Mouse (Mus musculus) adrenal gland, postnatal 4 days (tissue): ENCODE measurements around the gene Slc46a2. TPM values are rescaled to one million over a fixed set of nuclear protein-coding genes. Genes with fewer than 3 reads are reported as not detected.

Experiments
- DNase-seq, 2 experiments: peaks; one replicate each; pipeline ENCODE4 v3.0.0; 2021 to 2022; ENCODE audit warnings: low spot score in 2 of 2, mixed read lengths in 2 of 2
- total RNA-seq, 2 experiments: library from RNA; stranded (reverse); gene quantifications; 2 replicates each; pipeline ENCODE4 v1.2.3; 2021

Gene Slc46a2
- total RNA-seq, 2 experiments from 2014 or later: not detected

DNA sequence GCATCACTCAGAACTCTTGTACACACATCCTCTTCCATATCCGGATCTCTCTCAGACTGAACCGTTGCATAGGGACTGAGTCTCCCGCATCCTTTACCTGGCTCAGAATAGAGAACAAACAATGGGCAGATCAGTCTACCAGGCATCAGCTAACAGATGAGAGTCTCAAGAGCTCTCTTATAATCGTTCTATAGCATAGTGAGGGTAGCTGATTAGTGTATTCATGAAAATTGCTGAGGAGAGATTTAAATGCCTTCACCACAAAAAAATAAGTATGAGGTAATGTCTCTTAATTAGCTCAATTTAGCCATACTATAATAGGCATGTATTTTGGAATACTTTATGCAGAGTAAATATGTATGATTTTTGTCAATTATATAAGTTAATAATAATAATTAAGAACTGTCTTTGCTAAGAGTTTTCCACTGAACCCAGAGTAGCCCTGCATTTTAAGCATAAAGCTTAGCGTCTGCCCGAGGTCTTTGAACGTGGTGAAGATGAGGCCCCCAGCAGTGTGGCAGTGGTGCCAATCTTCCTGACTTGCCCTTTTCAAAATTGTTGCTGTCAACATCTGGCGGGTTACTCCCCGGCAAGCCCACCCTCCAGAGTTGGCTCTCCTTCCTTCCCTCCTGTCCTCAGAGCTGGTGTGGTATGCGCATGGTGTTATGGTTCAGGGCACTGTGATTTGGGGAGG is 23.0 kb downstream of the Slc46a2 start:
- DNase-seq: no peak

DNA sequence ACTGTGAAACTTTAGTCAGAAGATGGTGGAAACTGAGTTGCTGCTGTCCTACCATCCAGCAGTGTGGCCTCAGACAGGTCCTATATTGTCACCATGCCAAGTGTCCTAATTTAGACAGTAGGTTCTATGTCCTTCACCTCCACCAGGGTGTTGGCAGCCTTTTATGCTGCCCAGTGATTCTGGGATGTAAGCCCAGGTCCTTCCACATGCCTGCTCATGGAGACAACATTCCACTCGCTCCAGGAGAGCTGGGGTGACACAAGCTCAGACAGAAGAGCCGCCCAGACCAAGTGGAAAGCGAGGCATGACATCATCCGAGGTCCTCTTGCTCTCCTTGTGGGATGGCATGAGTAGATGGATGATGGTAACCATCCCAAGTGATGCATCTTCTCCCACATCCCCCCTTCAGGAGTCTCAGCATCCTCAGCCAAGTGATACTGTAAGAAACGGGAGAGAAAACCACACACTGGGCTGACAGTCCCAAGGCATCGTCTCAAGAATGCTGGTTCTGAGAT is 24.7 kb downstream of the Slc46a2 start:
- DNase-seq: no peak

DNA sequence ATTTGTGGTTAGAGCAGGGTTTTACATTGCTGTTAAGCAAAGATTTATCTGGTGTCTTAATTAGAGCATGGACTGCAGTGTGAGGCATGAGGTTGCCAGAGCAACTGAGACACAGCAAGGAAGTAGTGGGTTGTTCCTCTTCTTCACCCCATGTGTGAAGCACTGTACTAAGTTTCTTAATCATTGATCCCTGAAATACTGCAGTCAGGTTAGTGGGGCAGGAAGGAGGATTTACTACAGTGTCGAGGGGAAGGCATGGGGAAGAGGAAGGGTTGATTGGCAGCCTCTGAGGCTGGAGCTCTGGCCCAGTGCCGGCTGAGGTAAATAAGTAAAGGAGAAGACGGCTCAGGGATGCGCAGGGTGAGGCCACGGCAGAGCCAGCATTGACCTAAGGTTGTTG is 26.8 kb downstream of the Slc46a2 start:
- no peak for DNase-seq

DNA sequence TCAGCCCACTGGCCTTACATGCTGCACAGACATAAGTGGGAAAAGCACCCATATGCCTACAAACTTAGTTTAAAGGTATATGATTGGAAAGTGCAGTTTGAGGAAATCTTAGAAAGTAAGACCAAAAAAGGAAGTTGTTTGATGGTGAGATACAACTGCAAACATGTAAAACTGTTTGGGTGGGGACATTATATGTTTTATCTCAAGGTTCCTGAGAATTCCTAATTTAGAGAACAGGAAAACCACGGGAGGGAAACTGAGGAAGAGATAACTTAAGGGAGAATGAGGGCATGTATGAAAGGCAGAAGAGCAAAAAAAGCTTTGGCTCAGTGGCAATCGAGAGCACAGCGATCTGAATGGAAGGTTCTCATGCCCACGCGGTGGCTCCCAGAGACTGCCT is 27.8 kb downstream of the Slc46a2 start:
- no peak for DNase-seq

DNA sequence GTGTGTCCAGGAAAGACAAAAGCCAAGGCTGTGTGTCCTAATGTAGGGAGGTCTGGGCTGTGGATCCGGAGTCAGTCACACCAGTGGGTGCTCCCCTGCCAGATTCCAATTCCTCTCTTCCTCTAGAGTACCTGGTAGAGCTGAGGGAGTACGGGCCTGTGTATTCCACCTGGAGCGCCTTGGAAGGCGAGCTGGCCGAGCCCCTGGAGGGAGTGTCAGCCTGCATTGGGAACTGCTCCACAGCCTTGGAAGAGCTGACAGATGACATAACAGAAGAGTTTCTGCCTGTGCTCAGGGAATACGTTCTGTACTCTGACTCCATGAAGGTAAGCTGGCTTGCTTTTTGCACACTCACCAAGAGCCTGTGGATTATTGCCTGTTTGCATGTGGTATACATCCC is 28.6 kb downstream of the Slc46a2 start:
- no peak for DNase-seq

DNA sequence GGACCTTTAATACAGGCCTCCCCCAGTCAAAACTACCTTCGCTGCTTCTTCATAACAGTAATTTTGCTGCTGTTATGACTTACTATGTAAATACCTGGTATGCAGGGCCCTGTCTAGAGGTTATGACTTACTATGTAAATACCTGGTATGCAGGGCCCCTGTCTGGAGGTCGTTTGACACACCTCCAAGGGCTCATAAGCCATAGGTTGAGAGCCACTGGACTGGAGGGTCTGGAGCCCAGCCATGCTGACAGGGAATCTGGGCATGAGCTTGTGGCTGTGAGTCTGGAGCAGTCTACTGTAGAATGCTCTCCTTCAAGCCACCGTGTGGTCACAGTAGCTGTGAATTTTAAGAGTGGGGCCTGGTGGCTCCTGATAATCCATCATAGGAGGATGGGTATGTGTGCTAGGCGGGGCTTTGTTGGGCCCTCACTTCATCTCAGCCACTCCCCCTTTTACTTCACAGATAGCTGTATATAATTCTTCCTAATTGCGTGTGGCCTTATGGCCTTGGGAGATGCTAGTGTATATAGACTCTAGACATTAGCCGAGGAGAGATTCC is 30.6 kb downstream of the Slc46a2 start:
- DNase-seq: no peak

DNA sequence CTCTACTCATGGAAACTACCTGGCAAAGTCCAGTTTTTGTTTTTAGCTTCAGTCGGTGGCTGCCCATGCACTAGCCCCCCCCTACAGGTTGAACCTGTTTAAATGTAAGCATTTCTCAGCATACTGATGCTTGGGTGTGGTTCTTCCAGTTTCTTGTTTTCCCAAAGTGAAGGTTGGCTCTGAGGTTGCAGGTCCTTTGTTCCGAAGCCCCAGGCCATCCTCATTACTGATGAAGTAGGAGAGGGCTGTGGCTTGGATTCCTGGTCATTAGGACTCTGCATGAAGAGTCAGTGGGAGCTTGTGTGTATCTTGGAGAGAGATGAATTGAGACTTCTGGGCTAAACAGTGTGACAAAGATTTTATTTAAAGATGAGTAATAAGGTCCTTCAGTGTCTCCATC is 33.6 kb downstream of the Slc46a2 start:
- DNase-seq: no peak

DNA sequence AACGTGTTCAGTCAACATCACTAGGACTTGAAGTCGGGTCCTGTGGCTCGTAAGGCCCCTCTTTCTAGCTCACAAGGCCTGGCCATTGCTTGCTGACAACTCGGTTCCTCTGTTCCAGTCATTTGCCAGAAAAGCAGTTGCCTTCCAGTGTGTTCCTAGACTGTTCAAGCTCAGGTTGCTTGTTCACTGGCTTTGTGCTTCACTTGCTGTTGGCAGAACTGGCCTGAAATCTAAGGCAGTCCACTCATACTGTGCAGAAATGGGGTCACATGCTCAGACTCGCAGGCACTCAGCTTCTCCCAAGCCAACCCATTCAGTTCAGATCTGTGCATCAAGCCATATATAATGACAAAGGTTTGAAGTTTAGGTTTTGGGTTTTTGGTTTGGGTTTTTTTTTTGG is 34.1 kb downstream of the Slc46a2 start:
- DNase-seq: no peak

DNA sequence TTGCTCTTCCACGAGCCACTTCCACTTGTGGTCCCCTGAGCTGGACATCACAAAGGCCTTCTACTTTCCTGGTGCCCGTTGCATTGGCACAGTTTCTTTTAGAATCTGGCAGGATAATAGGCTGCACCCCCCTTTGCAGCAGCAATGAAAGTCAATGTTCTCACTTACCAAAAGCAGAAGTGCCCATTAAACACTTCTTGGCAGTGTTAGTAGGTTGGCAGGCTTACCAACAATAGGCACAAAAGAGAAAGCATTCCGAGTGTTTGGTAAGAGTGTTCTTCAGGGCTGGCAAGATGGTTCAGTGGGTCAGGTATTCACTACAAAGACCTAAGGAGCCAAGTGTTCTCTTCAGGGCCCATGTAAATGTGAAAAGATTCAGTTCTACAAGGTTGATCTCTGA is 35.4 kb downstream of the Slc46a2 start:
- no peak for DNase-seq

DNA sequence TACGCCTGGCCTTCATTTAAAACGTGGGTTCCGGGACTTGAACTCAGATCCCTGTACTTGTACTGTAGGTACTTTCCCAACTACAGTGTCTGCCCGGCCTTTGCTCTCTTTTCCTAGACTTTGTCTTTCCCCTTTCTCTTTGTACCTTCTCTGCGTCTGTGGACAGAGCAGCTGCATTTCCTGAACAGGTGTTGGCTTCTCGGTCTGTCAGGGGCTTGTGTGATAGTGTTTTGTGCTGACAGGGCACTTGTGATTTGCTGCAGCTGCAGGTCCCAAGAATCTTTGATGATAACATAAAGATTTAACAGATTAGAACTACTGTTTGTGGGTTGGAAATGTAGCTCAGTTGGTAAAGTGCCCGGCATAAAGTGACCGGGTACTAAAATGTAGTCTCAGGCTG is 36.3 kb downstream of the Slc46a2 start:
- no peak for DNase-seq

DNA sequence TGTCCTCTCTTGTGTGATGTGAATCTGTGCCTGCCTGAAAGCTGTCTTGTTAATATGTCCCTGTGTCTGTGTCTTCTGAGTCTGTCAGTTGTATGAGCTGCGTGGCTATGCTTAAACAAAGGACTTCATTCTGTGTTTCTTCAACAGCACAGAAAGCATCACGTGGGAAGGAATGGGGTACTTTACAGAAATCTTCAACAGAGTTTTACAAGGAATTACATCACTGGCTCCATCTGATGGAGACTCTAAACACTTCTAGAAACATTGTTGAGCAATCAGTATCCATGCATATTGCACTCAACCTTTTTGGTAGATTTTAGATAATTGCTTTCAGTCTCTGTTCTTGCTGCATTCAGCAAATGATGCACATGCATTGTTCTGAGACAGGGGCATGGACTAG is 37.8 kb downstream of the Slc46a2 start:
- no peak for DNase-seq

DNA sequence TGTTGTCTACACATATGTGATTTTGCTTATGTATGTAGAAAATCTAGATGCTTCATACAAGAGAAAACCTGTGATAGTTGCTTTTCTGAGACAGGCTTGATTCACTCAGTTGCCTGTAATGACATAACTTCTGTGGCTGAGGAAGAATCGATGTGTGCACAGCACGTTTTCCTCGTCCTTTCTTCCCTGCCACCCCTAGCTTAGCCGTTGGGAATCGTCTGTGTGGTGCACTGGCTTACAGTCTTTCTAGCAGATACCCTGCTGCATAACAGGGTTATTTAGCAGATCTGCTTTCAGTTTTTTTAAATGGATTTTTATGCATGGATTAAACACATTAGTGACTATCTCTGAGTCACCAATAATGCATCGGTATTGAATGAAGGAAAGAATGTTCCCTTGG is 38.3 kb downstream of the Slc46a2 start:
- no peak for DNase-seq

DNA sequence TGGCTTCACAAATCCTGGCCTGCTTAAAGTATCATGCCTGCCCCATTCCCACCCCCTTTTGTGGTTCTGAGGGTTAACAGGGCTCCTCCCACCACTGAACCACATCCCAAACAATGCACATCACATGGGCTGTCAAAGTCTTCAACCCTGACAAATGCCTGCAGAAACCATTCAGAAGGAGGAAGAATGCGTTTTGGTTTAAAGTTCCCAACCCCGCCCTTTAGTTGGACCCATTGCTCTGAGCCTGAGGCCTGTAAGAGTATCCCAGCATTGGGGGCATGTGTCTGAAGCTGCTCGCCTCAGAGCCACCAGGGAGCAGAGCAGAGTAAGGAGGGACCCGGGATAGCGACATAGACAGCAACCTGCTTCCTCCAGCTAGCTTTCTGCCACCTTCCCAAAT is 41.0 kb downstream of the Slc46a2 start:
- no peak for DNase-seq

DNA sequence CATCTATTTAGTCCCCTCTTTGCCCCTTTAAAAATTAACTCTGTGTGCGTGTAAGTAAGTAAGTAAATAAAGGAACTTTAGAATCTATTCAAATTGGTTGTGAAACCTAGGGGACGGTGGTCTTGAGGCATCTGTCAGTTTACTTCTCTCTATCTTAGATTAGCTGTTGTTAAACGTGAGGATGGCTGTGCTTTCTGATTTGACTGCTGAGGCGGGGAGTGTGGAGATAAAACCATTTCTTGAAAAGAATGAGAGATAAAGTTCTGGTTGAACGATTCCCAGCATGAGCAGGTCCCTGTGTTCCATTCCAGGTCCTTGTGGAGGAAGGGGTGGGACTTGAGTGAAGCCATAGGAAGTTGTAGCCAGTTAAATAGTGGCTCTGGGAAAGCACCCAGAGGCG is 41.6 kb downstream of the Slc46a2 start:
- DNase-seq: no peak

DNA sequence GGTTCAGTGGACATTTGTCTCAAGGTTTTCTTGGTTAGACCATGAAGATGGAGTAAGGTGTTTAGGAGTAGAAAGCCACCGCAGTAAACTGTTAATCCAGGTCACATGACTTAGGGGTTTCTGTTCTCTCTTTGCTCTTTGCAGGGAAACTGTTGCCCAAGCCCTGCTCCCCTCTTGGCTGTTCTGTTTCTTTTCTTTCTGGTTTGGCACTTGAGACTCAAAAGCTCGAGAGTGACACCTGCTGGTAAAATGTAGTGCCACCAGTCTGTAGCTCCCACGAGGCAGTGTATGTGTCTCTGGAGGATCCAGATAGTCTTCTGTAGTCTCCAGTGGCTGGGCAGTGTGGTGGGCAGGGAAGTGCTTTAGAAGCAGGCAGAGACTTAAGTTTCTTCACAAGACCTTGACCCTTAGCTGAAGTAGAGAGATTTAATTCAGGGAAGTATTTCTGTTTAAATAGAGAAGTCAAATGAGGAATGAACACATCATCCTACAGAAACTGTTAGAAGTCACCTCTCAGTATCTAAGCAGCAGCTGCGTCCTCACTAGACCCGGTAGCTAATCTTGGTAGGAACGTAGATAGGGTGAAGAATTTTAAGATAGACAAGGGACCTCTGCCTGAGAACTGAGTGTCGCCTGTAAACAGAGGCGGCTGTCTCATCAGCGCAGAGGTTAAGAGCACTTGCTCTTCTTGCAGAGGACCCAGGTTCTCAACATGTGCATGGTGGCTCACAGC is 43.8 kb downstream of the Slc46a2 start:
- DNase-seq: peak in 1 of 2 experiments; percentile 51

DNA sequence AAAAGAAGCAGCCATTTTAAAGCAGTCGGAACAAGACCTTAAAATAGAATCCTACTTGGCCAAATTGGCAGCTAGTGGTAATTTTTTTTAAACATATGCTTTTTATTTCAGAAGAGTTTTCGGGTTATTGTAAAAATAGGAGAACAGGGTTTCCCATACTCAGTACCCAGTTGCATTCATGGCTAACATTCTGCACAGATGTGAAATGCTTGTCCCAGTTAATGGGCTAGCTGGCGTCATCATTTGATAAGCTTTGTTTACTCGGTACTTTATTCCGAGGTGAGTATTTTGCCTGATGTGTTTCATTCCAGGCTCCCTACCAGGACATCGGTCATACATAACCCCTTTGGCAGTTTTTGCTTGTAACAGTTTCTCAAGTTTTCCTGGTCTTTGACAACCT is 44.4 kb downstream of the Slc46a2 start:
- DNase-seq: no peak

DNA sequence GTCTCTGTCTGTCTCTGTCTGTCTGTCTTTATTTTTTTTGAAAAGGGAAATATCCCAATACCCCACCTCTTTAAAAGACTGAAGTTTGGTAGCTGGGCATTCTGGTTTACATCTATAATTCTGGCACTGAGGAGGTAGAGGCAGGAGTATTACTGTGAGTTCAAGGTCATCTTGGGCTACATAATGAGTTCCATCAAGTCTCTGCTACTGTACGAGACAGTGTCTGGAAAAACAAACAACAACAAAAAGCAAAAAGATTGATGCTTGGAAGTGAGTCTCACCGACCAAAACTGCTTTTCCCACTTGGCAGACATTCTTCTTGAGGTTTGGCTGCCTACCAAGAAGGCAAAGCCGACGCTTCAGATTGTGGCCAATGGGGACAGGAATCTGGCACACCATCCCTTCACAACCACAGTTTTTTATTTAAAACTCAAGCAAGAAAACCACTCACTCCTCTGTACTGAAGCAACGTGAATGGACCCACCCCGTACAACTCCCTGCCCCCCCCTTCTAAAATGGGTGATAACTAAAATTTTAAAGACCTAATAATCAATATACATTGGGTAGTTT is 45.3 kb downstream of the Slc46a2 start:
- no peak for DNase-seq

DNA sequence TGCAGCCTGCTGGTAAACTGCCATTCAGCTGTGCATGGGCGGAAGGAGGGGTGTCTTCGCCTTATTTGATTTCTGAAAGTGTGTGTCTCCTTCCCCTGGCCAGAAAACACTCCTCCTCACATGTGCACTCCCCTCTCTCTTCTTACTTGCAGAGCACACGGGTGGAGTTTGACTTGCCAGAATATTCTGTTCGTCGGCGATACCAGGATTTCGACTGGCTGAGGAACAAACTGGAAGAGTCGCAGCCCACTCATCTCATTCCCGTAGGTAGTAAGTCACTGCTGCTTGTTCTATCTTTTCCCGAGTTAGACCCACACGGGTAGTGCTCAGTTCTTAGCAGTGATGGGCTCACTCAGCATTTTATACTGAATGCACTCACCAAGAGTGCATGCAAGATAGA is 46.8 kb downstream of the Slc46a2 start:
- no peak for DNase-seq

DNA sequence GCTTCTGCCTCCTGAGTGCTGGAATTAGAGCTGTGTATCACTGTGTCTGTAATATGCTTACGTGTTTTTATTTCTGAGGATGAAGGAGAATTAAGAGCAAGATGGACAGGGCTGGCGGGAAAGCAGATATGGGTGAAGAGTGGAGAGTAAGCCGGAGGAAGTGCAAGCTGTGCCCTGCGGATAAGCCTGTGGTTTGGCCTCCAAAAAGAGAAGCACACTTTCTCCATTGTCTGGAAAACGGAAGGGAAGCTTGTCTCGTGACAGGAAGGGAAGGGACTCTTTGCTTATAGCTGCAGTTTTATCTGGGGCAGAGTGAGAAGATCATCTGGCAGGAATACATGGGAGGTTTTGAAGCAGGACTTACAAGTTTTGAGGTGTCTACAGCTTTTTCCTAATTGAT is 51.0 kb downstream of the Slc46a2 start:
- no peak for DNase-seq

DNA sequence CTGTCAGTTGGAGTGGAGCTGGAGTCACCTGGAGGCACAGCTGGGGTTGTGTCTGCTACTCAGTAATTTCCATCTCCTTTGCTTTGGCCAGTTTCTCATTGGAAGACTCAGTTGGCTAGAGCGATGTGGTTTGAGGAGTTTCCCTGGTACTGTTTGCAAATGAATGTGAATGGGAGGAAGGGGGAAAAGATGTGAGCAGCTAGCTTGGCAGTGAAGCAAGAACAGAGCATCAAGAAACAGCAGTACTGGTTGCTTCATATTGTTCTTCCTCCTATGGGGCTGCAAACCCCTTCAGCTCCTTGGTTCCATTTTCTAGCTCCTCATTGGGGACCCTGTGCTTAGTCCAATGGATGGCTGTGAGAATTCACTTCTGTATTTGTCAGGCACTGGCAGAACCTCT is 52.5 kb downstream of the Slc46a2 start:
- no peak for DNase-seq

DNA sequence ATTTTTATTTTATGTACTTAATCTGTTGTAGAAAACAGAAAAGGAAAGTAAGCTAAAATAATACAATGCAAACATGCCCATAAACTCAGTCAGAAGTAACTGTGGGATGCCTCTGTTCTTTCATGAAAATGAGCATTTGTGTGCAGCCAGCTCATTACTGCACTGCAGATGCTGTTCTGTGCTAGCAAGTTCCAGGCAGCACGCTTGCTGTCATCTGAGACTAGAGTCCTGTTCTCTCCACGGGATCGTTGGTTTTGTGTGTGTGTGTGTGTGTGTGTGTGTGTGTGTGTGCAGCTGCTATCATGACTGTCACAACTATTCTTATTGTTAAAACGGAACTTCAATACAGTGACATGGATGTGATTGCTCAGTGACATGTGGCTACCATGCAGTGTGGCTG is 53.0 kb downstream of the Slc46a2 start:
- no peak for DNase-seq

DNA sequence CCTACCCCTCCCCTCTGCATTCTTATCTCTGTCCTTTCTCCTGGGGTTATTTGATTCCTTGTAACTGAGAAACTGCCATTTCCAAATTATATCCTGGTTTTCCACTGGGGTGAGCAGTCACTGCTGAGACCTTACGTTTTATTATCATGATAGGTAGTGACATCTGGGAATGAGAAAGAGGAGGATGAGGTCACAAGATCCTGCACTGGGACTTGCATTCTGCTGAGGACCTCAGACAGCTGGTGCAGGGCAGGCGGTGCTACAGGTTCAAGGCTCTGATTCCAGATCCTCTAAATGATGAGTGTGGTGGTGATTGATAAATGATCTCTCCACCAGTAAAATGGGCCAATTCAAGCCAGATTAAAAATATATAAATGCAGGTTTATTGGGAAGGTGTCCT is 54.4 kb downstream of the Slc46a2 start:
- DNase-seq: no peak
